Mouse (Mus musculus): Measurements from ENCODE around the gene Taf3. TPM values are rescaled to one million over a fixed set of nuclear protein-coding genes. Genes with fewer than 3 reads are reported as not detected.

The Taf3 gene
- polyA plus RNA-seq, 2 experiments, result 4.7 to 5.0 TPM

GRCm38 (mm10) chr2:9882371-9882925 lies 165.9 kb downstream of the Taf3 start:
- no peak for TF ChIP-seq CTCF (IDR thresholded peaks at IDR 0.05; ENCODE audit: low read depth)
- no peak for TF ChIP-seq EP300 (IDR thresholded peaks at IDR 0.05; ENCODE audit: low read depth)
- peaks cover 99% of the 10 kb centered on the region for H3K27me3 ChIP-seq (ENCODE audit: control insufficient read depth, insufficient read depth, low read length)
- H3K4me3 ChIP-seq (ENCODE audit: insufficient read depth in 1 of 2, low read depth in 2 of 2, low read length in 2 of 2), result peak overlapping the region; percentile 6 to 18; a peak in 1 of 4 replicates
- under 1% methylated on average over 39 of the region's 39 CpGs for WGBS (ENCODE audit: insufficient replicate concordance)
- no peaks in the 10 kb centered on the region for H3K36me3 ChIP-seq (replicated peaks; ENCODE audit: control insufficient read depth, insufficient read depth, low read depth)
- H3K27ac ChIP-seq, result no peak overlapping the region
- ATAC-seq (ENCODE audit: insufficient read depth), result no peak
- H3K4me2 ChIP-seq (ENCODE audit: low read depth), result peak overlapping the region; percentile 51; the same call in 1 of the 2 replicates
- no peaks in the 10 kb centered on the region for H3K4me1 ChIP-seq (replicated peaks; ENCODE audit: control insufficient read depth in 2 of 2, insufficient read depth in 2 of 2, low read length in 1 of 2)
- H3K9ac ChIP-seq (replicated peaks), result no peak overlapping the region
- no peak for DNase-seq (ENCODE audit: low read depth in 3 of 3, low spot score in 3 of 3)
- no peaks in the 10 kb centered on the region for H3K9me3 ChIP-seq (ENCODE audit: control insufficient read depth, low read length)

GRCm38 (mm10) chr2:9881611-9882023 lies 166.8 kb downstream of the Taf3 start:
- 4% methylated on average over 13 of the region's 13 CpGs for WGBS (ENCODE audit: insufficient replicate concordance)
- ATAC-seq (ENCODE audit: insufficient read depth) (no peak), DNase-seq (ENCODE audit: low read depth in 3 of 3, low spot score in 3 of 3) (no peak)
- peak overlapping the region; percentile 40; the same call in 1 of the 2 replicates for H3K4me2 ChIP-seq (ENCODE audit: low read depth)
- H3K27me3 ChIP-seq (ENCODE audit: control insufficient read depth, insufficient read depth, low read length), result peaks cover 100% of the 10 kb centered on the region
- H3K36me3 ChIP-seq (replicated peaks; ENCODE audit: control insufficient read depth, insufficient read depth, low read depth), result no peaks in the 10 kb centered on the region
- no peak overlapping the region for H3K27ac ChIP-seq
- H3K9ac ChIP-seq (replicated peaks), result no peak overlapping the region
- no peaks in the 10 kb centered on the region for H3K9me3 ChIP-seq (ENCODE audit: control insufficient read depth, low read length)
- TF ChIP-seq EP300 (IDR thresholded peaks at IDR 0.05; ENCODE audit: low read depth), result no peak
- TF ChIP-seq CTCF (IDR thresholded peaks at IDR 0.05; ENCODE audit: low read depth), result no peak
- no peaks in the 10 kb centered on the region for H3K4me1 ChIP-seq (replicated peaks; ENCODE audit: control insufficient read depth in 2 of 2, insufficient read depth in 2 of 2, low read length in 1 of 2)
- H3K4me3 ChIP-seq (ENCODE audit: insufficient read depth in 1 of 2, low read depth in 2 of 2, low read length in 2 of 2), result no peak overlapping the region

GRCm38 (mm10) chr2:9881051-9881591 lies 167.3 kb downstream of the Taf3 start, which contains the start of gene 4930412O13Rik:
Gene 4930412O13Rik, plus strand, starts transcription at chr2:9881252.
- Histone ChIP-seq H3K27me3 (ENCODE audit: control insufficient read depth, insufficient read depth, low read length) (peaks cover 100% of the 10 kb centered on the region), H3K4me1 (replicated peaks; ENCODE audit: control insufficient read depth in 2 of 2, insufficient read depth in 2 of 2, low read length in 1 of 2) (no peaks in the 10 kb centered on the region), H3K4me3 (ENCODE audit: insufficient read depth in 1 of 2, low read depth in 2 of 2, low read length in 2 of 2) (0 out of 4 replicates have a peak within 1 kb of the TSS, but pooled peaks have one; percentile 1 to 18), H3K4me2 (ENCODE audit: low read depth) (peak within 1 kb of the TSS; percentile 77), H3K9me3 (ENCODE audit: control insufficient read depth, low read length) (no peaks in the 10 kb centered on the region), H3K36me3 (replicated peaks; ENCODE audit: control insufficient read depth, insufficient read depth, low read depth) (no peaks in the 10 kb centered on the region), H3K27ac (no peak within 1 kb of the TSS), H3K9ac (replicated peaks) (no peak within 1 kb of the TSS)
- WGBS (ENCODE audit: insufficient replicate concordance), result 3% methylated on average over 34 of the region's 35 CpGs
- no peak for TF ChIP-seq CTCF (IDR thresholded peaks at IDR 0.05; ENCODE audit: low read depth)
- DNase-seq (ENCODE audit: low read depth in 3 of 3, low spot score in 3 of 3) (no peak), ATAC-seq (ENCODE audit: insufficient read depth) (no peak)

GRCm38 (mm10) chr2:9880271-9880670 lies 168.1 kb downstream of the Taf3 start:
- DNase-seq (ENCODE audit: low read depth in 3 of 3, low spot score in 3 of 3), result no peak
- H3K4me2 ChIP-seq (ENCODE audit: low read depth), result peak overlapping the region; percentile 77
- ATAC-seq (ENCODE audit: insufficient read depth), result no peak
- H3K9me3 ChIP-seq (ENCODE audit: control insufficient read depth, low read length), result no peaks in the 10 kb centered on the region
- H3K27me3 ChIP-seq (ENCODE audit: control insufficient read depth, insufficient read depth, low read length), result peaks cover 100% of the 10 kb centered on the region
- WGBS (ENCODE audit: insufficient replicate concordance), result 7% methylated on average over 11 of the region's 11 CpGs
- TF ChIP-seq EP300 (IDR thresholded peaks at IDR 0.05; ENCODE audit: low read depth), result no peak
- no peak for TF ChIP-seq CTCF (IDR thresholded peaks at IDR 0.05; ENCODE audit: low read depth)
- H3K4me3 ChIP-seq (ENCODE audit: insufficient read depth in 1 of 2, low read depth in 2 of 2, low read length in 2 of 2), result no peak overlapping the region
- no peaks in the 10 kb centered on the region for H3K36me3 ChIP-seq (replicated peaks; ENCODE audit: control insufficient read depth, insufficient read depth, low read depth)
- H3K4me1 ChIP-seq (replicated peaks; ENCODE audit: control insufficient read depth in 2 of 2, insufficient read depth in 2 of 2, low read length in 1 of 2), result no peaks in the 10 kb centered on the region
- H3K9ac ChIP-seq (replicated peaks), result no peak overlapping the region
- H3K27ac ChIP-seq, result no peak overlapping the region

- peak; percentile 56 to 69 (median 66) for DNase-seq (ENCODE audit: low read depth in 3 of 3, low spot score in 3 of 3)
- peak; percentile 88 for ATAC-seq (ENCODE audit: insufficient read depth)
- no peaks in the 10 kb centered on the region for H3K4me1 ChIP-seq (replicated peaks; ENCODE audit: control insufficient read depth in 2 of 2, insufficient read depth in 2 of 2, low read length in 1 of 2)
- 2% methylated on average over 20 of the region's 21 CpGs for WGBS (ENCODE audit: insufficient replicate concordance)
- H3K27me3 ChIP-seq (ENCODE audit: control insufficient read depth, insufficient read depth, low read length), result peaks cover 100% of the 10 kb centered on the region
- no peak overlapping the region for H3K9ac ChIP-seq (replicated peaks)
- TF ChIP-seq EP300 (IDR thresholded peaks at IDR 0.05; ENCODE audit: low read depth), result no peak
- peak; percentile 81 for TF ChIP-seq CTCF (IDR thresholded peaks at IDR 0.05; ENCODE audit: low read depth)
- H3K27ac ChIP-seq, result no peak overlapping the region
- no peaks in the 10 kb centered on the region for H3K36me3 ChIP-seq (replicated peaks; ENCODE audit: control insufficient read depth, insufficient read depth, low read depth)
- no peaks in the 10 kb centered on the region for H3K9me3 ChIP-seq (ENCODE audit: control insufficient read depth, low read length)
- peak overlapping the region; percentile 77 for H3K4me2 ChIP-seq (ENCODE audit: low read depth)
- peak overlapping the region; percentile 49 to 55 for H3K4me3 ChIP-seq (ENCODE audit: insufficient read depth in 1 of 2, low read depth in 2 of 2, low read length in 2 of 2)
These were observed 168.9 kb downstream of the Taf3 start for GRCm38 (mm10) chr2:9879493-9879892.
